Mouse (Mus musculus): ENCODE results near the gene Wasf2. TPM values are rescaled to one million over a fixed set of nuclear protein-coding genes. Genes with fewer than 3 reads are reported as not detected.
A peak's percentile ranks its signal among the peaks of the same experiment; 100 is the strongest.

The Wasf2 gene
- polyA plus RNA-seq, 1 experiment from 2014 or later: 27.4 TPM

DNA sequence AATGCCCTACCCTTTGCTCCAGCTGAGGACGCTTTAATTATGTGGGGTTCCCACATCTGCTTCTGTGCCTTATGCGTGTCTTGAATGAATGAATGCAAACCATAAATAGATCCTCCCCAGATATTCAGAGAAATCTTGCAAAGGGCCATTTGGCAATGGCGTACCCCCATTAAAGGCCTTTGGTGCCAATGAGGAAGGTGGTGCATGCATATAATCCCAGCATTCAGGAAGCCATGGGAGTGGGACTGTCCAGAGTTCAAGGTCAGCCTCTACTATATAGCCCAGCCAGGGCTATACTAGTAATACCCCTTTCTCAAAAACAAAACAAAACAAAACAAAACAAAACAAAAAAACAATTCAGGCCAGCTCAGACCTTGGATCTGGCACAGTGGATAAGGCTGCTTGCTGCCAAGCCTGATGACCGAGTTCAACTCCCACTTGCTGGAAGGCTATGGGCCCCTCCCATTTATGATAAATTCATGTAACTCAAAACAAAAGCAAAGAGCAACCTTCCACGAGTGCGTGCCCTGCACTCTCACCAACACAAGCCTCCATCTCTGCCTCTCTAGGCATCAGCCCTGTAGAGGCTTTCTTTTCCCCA, 11.4 kb upstream of the Wasf2 start:
- Histone ChIP-seq H3K36me3 (replicated peaks) (no peaks in the 10 kb centered on the region), H3K9me3 (no peaks in the 10 kb centered on the region), H3K27ac (no peak overlapping the region), H3K9ac (no peak overlapping the region), H3K4me1 (peaks cover 28% of the 10 kb centered on the region), H3K4me2 (no peak overlapping the region), H3K27me3 (replicated peaks) (no peaks in the 10 kb centered on the region), H3K4me3 (no peak overlapping the region)
- ATAC-seq (replicated peaks): no peak
- 85% methylated on average over 6 of the region's 6 CpGs for WGBS

- Histone ChIP-seq H3K9ac (no peak overlapping the region), H3K4me3 (no peak overlapping the region), H3K9me3 (no peaks in the 10 kb centered on the region), H3K27me3 (replicated peaks) (no peaks in the 10 kb centered on the region), H3K4me1 (peaks cover 28% of the 10 kb centered on the region), H3K4me2 (no peak overlapping the region), H3K36me3 (replicated peaks) (no peaks in the 10 kb centered on the region), H3K27ac (no peak overlapping the region)
- 78% methylated on average over 6 of the region's 6 CpGs for WGBS
- ATAC-seq (replicated peaks): no peak
Observed at GRCm38 (mm10) chr4:133119579-133119978, 10.7 kb upstream of the Wasf2 start.

DNA sequence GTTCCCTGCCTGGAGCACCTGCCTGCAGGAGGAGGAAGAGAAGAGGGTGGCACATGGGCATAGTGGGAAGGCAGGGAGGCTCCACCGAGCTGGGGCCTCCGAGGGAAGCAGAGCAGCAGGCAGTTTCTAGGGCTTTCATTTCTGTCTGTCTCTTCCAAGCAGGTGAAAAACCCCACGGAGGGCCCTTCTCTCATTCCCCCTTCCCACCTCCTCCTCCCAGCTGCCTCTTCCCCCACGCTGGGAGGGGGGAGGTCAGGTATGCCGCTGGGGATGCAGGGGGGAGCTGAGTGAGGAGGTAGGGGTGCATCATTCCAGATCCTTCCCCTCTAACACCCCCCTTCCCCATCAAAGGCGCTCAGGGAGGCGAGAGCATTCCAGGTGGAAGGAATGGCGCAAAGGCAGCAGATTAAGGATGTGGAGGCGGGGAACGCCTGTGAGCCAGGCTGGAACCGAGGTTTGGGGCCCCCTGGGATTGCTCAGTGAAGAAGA, 9.4 kb upstream of the Wasf2 start:
- 6% methylated on average over 9 of the region's 11 CpGs for WGBS
- ATAC-seq (replicated peaks): 0 out of 2 replicates have a peak, but pooled peaks have one; percentile 32
- H3K27ac ChIP-seq: peak overlapping the region; percentile 68
- H3K4me1 ChIP-seq: peaks cover 28% of the 10 kb centered on the region
- H3K9ac ChIP-seq: no peak overlapping the region
- H3K27me3 ChIP-seq (replicated peaks): no peaks in the 10 kb centered on the region
- H3K4me2 ChIP-seq: peak overlapping the region; percentile 24; the same call in 1 of the 2 replicates
- H3K4me3 ChIP-seq: no peak overlapping the region
- no peaks in the 10 kb centered on the region for H3K36me3 ChIP-seq (replicated peaks)
- H3K9me3 ChIP-seq: no peaks in the 10 kb centered on the region

DNA sequence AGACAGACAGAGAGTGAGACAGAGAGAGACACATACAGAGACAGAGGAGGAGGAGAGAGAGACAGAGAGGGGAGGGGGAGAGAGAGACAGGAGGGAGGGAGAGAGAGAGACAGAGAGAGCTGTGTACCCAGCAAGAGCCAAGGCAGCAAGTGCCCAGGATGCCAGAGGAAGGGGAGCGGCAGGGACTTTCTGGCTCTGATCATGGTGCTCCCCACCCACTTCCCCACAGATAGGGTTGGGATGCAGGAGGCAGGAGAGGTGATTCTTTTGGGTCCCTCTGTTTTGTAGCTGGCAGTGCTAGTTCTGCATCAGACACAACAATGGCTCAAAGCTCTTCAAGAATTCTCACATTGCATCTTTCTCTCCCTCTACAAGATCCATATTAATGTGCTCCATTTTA, 8.9 kb upstream of the Wasf2 start:
- 56% methylated on average over 1 of the region's 1 CpGs for WGBS
- Histone ChIP-seq H3K36me3 (replicated peaks) (no peaks in the 10 kb centered on the region), H3K4me1 (peaks cover 28% of the 10 kb centered on the region), H3K27ac (no peak overlapping the region), H3K4me3 (no peak overlapping the region), H3K27me3 (replicated peaks) (no peaks in the 10 kb centered on the region), H3K9ac (no peak overlapping the region), H3K9me3 (no peaks in the 10 kb centered on the region), H3K4me2 (no peak overlapping the region)
- ATAC-seq (replicated peaks): no peak

GRCm38 (mm10) chr4:133121974-133122637, 8.2 kb upstream of the Wasf2 start:
- 50% methylated on average over 5 of the region's 5 CpGs for WGBS
- no peaks in the 10 kb centered on the region for H3K27me3 ChIP-seq (replicated peaks)
- no peak overlapping the region for H3K4me3 ChIP-seq
- no peaks in the 10 kb centered on the region for H3K9me3 ChIP-seq
- no peaks in the 10 kb centered on the region for H3K36me3 ChIP-seq (replicated peaks)
- H3K27ac ChIP-seq: no peak overlapping the region
- no peak overlapping the region for H3K4me2 ChIP-seq
- H3K9ac ChIP-seq: no peak overlapping the region
- ATAC-seq (replicated peaks): no peak
- H3K4me1 ChIP-seq: peaks cover 24% of the 10 kb centered on the region

- no peak for ATAC-seq (replicated peaks)
- H3K27ac ChIP-seq: no peak overlapping the region
- no peak overlapping the region for H3K4me3 ChIP-seq
- no peaks in the 10 kb centered on the region for H3K27me3 ChIP-seq (replicated peaks)
- no peaks in the 10 kb centered on the region for H3K9me3 ChIP-seq
- peaks cover 23% of the 10 kb centered on the region for H3K4me1 ChIP-seq
- WGBS: 85% methylated on average over 3 of the region's 3 CpGs
- H3K9ac ChIP-seq: no peak overlapping the region
- H3K4me2 ChIP-seq: no peak overlapping the region
- H3K36me3 ChIP-seq (replicated peaks): no peaks in the 10 kb centered on the region
Observed at GRCm38 (mm10) chr4:133127079-133127478, 3.2 kb upstream of the Wasf2 start.

DNA sequence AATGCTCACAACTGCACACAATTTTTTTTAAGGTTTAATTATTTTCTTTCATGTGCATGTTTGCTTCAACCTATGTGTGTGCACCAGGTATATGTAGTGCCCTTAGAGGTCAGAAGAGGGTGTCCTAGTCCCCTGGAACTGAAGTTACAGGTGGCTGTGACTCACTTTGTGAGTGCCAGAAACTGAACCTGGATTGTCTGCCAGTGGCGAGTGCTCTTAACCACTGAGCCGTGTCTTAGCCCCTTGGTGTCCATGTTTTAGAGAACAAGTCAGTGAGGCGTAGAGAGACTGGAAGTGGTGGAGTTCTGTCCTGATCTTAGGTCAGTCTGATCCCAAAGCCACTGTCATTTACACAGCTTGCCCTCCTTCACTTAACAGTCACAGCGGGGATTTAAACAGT, 2.4 kb upstream of the Wasf2 start:
- WGBS: 59% methylated on average over 4 of the region's 4 CpGs
- Histone ChIP-seq H3K9me3 (no peaks in the 10 kb centered on the region), H3K4me3 (no peak overlapping the region), H3K27ac (no peak overlapping the region), H3K4me1 (peaks cover 25% of the 10 kb centered on the region), H3K9ac (no peak overlapping the region), H3K4me2 (no peak overlapping the region), H3K36me3 (replicated peaks) (no peaks in the 10 kb centered on the region), H3K27me3 (replicated peaks) (no peaks in the 10 kb centered on the region)
- no peak for ATAC-seq (replicated peaks)

GRCm38 (mm10) chr4:133129391-133129790, 914 bp upstream of the Wasf2 start:
- 0 out of 2 replicates have a peak overlapping the region, but pooled peaks have one; percentile 34 for H3K27ac ChIP-seq
- WGBS: 30% methylated on average over 11 of the region's 11 CpGs

DNA sequence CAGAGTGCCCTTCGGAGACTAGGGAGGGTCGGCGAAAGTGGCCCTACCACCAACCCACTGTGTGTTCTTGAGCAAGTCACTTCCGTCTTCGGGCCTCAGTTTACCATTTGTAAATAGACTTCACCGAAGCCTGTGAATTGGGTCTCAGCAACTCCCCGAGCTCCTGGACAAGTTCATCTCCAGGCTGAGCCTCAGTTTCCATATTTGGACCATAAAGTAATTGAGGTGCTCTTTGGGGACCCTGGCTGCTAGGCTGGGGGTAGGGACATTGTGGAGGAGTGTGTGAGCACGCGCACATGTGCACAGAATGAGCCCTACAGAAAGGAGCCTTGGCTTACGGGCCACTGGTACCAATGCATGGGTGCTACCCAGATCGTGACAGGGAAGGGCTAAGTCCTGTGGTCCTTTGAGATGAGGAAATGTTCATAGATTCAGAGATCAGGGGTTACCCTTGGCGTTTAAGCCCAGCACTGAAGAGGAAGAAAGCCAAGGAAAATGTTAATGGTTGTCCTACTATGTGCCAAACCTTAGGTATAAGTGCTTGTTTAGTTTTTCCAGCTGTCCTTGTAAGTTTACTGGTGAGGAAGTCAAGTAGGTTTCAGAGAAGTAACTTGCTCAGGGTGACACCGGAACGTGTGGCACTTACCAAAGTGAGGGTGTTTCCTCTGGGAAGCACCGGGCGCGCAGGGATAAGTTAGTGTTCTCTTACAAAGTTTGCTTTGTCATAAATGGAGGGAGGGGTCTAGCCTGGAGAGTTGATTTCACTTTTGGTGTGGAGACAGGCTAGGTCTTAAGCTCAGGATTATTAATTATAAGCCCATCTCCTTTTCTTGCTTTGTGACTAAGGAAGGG, 811 bp downstream of the Wasf2 start:
- H3K4me3 ChIP-seq: peak overlapping the region; percentile 92
- no peaks in the 10 kb centered on the region for H3K36me3 ChIP-seq (replicated peaks)
- H3K27me3 ChIP-seq (replicated peaks): no peaks in the 10 kb centered on the region
- no peaks in the 10 kb centered on the region for H3K9me3 ChIP-seq
- peaks cover 25% of the 10 kb centered on the region for H3K4me1 ChIP-seq
- peak; percentile 58 for ATAC-seq (replicated peaks)
- WGBS: 7% methylated on average over 17 of the region's 17 CpGs
- peak overlapping the region; percentile 70 for H3K27ac ChIP-seq
- peak overlapping the region; percentile 89 for H3K4me2 ChIP-seq
- peak overlapping the region; percentile 70 for H3K9ac ChIP-seq

More at GRCm38 (mm10) chr4:133129391-133129790, 914 bp upstream of the Wasf2 start:
- Histone ChIP-seq H3K27me3 (replicated peaks) (no peaks in the 10 kb centered on the region), H3K4me2 (peak overlapping the region; percentile 89), H3K36me3 (replicated peaks) (no peaks in the 10 kb centered on the region), H3K9ac (peak overlapping the region; percentile 38; the same call in 1 of the 2 replicates), H3K4me3 (peak overlapping the region; percentile 92), H3K9me3 (no peaks in the 10 kb centered on the region), H3K4me1 (peaks cover 25% of the 10 kb centered on the region)
- no peak for ATAC-seq (replicated peaks)

DNA sequence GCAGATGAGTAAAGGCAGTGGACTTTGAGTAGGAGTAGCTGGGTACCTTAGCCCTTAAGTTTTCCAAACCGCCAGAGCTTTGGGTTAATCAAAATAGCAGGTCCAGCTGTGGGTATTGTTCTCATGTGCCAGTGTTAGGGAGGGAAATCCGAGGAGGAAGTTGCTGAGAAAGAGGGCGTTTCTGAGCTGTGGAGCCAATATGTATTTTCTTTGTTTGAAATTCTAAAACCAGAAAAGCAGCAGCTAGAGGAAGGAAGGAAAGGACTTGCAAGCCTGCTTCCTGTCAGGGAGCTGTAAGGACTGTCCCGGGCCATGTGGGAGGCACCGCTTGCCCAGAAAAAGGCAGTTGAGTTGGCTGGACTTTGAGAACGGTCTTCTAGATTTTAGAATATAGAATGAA, 1.7 kb downstream of the Wasf2 start:
- H3K27ac ChIP-seq: peak overlapping the region; percentile 42
- H3K4me1 ChIP-seq: peaks cover 25% of the 10 kb centered on the region
- H3K9ac ChIP-seq: peak overlapping the region; percentile 25; the same call in 1 of the 2 replicates
- no peaks in the 10 kb centered on the region for H3K9me3 ChIP-seq
- no peaks in the 10 kb centered on the region for H3K27me3 ChIP-seq (replicated peaks)
- peak overlapping the region; percentile 89 for H3K4me2 ChIP-seq
- WGBS: 23% methylated on average over 6 of the region's 6 CpGs
- peak overlapping the region; percentile 92 for H3K4me3 ChIP-seq
- no peak for ATAC-seq (replicated peaks)
- no peaks in the 10 kb centered on the region for H3K36me3 ChIP-seq (replicated peaks)

- Histone ChIP-seq H3K4me2 (no peak overlapping the region), H3K27ac (no peak overlapping the region), H3K27me3 (replicated peaks) (no peaks in the 10 kb centered on the region), H3K36me3 (replicated peaks) (no peaks in the 10 kb centered on the region), H3K4me3 (no peak overlapping the region), H3K9me3 (no peaks in the 10 kb centered on the region), H3K4me1 (peaks cover 5% of the 10 kb centered on the region), H3K9ac (no peak overlapping the region)
- WGBS: 79% methylated on average over 1 of the region's 1 CpGs
- no peak for ATAC-seq (replicated peaks)
Observed at GRCm38 (mm10) chr4:133136946-133137345, 6.6 kb downstream of the Wasf2 start.

- no peak for ATAC-seq (replicated peaks)
- Histone ChIP-seq H3K4me2 (no peak overlapping the region), H3K9me3 (no peaks in the 10 kb centered on the region), H3K27ac (no peak overlapping the region), H3K9ac (no peak overlapping the region), H3K4me1 (no peaks in the 10 kb centered on the region), H3K36me3 (replicated peaks) (no peaks in the 10 kb centered on the region), H3K4me3 (no peak overlapping the region), H3K27me3 (replicated peaks) (no peaks in the 10 kb centered on the region)
- 90% methylated on average over 4 of the region's 4 CpGs for whole genome bisulfite sequencing
Observed at GRCm38 (mm10) chr4:133138971-133139370, 8.7 kb downstream of the Wasf2 start.

Measured in midbrain, embryonic 15.5 days (tissue).